Mouse (Mus musculus): ENCODE data around the gene Rab7b. TPM values are rescaled to one million over a fixed set of nuclear protein-coding genes. Genes with fewer than 3 reads are reported as not detected.
A peak's percentile ranks its signal among the peaks of the same experiment; 100 is the strongest.

Rab7b gene
- total and polyA plus RNA-seq, 3 experiments = 0.19 TPM; not detected in 2

DNA sequence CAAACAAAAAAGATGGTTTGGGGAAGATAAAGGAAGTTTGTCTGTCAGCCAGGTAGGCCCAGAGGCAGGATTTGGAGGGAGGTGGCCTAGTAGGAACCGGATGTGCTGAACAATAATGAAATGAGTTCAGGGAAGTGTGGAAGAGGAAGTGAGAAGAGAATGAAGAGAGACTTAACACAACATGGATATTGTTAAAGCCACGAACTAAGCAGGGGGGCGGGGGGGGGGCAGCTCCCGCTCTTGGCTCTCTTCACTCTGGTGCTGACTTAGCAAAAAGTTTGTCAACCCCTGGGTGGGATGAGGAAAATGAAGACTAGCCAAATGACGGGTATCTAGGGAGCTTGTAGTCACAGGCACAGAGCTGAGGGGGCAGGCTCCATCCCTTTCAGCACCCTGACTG is 12.0 kb downstream of the Rab7b start:
- TF ChIP-seq JUN (IDR thresholded peaks at IDR 0.05; ENCODE audit: insufficient read depth, low read depth, low read length) = peak; percentile 61; the same call in 1 of the 2 replicates
- no peak for TF ChIP-seq POLR2AphosphoS2 (IDR thresholded peaks at IDR 0.05; ENCODE audit: low read depth, low read length)
- no peak for TF ChIP-seq GABPA (IDR thresholded peaks at IDR 0.05; ENCODE audit: insufficient replicate concordance, low read depth, low read length)
- TF ChIP-seq RCOR1 (conservative IDR thresholded peaks at IDR 0.05; ENCODE audit: low read depth, low read length) = peak; percentile 80
- TF ChIP-seq HCFC1 (IDR thresholded peaks at IDR 0.05; ENCODE audit: low read depth, low read length) = no peak
- TF ChIP-seq TBP (conservative IDR thresholded peaks at IDR 0.05; ENCODE audit: low read depth, low read length) = no peak
- TF ChIP-seq POLR2A (IDR thresholded peaks at IDR 0.05; ENCODE audit: low read depth, low read length) = no peak
- peak; percentile 97 for TF ChIP-seq EP300 (IDR thresholded peaks at IDR 0.05; ENCODE audit: low read length)
- no peak for TF ChIP-seq ZC3H11A (IDR thresholded peaks at IDR 0.05; ENCODE audit: low read depth, low read length)
- TF ChIP-seq ELF1 (IDR thresholded peaks at IDR 0.05; ENCODE audit: low read depth, low read length) = 0 out of 2 replicates have a peak, but pooled peaks have one; percentile 38
- TF ChIP-seq E2F4 (IDR thresholded peaks at IDR 0.05; ENCODE audit: insufficient replicate concordance, low read depth, low read length) = no peak
- TF ChIP-seq UBTF (IDR thresholded peaks at IDR 0.05; ENCODE audit: low read depth, low read length) = no peak
- TF ChIP-seq NRF1 (IDR thresholded peaks at IDR 0.05; ENCODE audit: low read depth, low read length) = no peak
- no peak for TF ChIP-seq ZMIZ1 (IDR thresholded peaks at IDR 0.05; ENCODE audit: low read depth, low read length)
- no peak for TF ChIP-seq PAX5 (IDR thresholded peaks at IDR 0.05; ENCODE audit: low read length)
- TF ChIP-seq SIN3A (IDR thresholded peaks at IDR 0.05; ENCODE audit: low read length) = no peak
- TF ChIP-seq MAFK (IDR thresholded peaks at IDR 0.05; ENCODE audit: insufficient replicate concordance, low read length) = peak; percentile 98
- TF ChIP-seq CTCF (conservative IDR thresholded peaks at IDR 0.05 in 1 of 2, IDR thresholded peaks at IDR 0.05 in 1 of 2; ENCODE audit: low read depth in 2 of 2, low read length in 2 of 2) = no peak
- peak; percentile 61; the same call in 1 of the 2 replicates for TF ChIP-seq TCF12 (IDR thresholded peaks at IDR 0.05; ENCODE audit: low read depth, low read length)
- peak; percentile 98 for TF ChIP-seq IRF4 (IDR thresholded peaks at IDR 0.05; ENCODE audit: low read depth, low read length)
- TF ChIP-seq CHD1 (IDR thresholded peaks at IDR 0.05; ENCODE audit: low read depth, low read length) = no peak
- no peak for TF ChIP-seq ZNF384 (IDR thresholded peaks at IDR 0.05; ENCODE audit: low read depth, low read length)
- TF ChIP-seq KAT2A (IDR thresholded peaks at IDR 0.05; ENCODE audit: insufficient replicate concordance, low read length) = no peak
- no peak for TF ChIP-seq NELFE (IDR thresholded peaks at IDR 0.05; ENCODE audit: low read depth, low read length)
- peak; percentile 57; the same call in 1 of the 2 replicates for TF ChIP-seq BHLHE40 (IDR thresholded peaks at IDR 0.05; ENCODE audit: low read depth, low read length)
- no peak for TF ChIP-seq USF2 (conservative IDR thresholded peaks at IDR 0.05; ENCODE audit: low read depth, low read length)
- no peak for TF ChIP-seq MXI1 (IDR thresholded peaks at IDR 0.05; ENCODE audit: low read depth, low read length)
- no peak for TF ChIP-seq MAX (IDR thresholded peaks at IDR 0.05; ENCODE audit: low read length)
- no peak for TF ChIP-seq SMC3 (IDR thresholded peaks at IDR 0.05; ENCODE audit: low read depth, low read length)
- TF ChIP-seq JUND (conservative IDR thresholded peaks at IDR 0.05; ENCODE audit: low read depth, low read length) = peak; percentile 80
- peak; percentile 67 for TF ChIP-seq ETS1 (conservative IDR thresholded peaks at IDR 0.05; ENCODE audit: low read depth, low read length)
- peak; percentile 75 for TF ChIP-seq CHD2 (IDR thresholded peaks at IDR 0.05; ENCODE audit: low read length)
- peak; percentile 57; the same call in 1 of the 2 replicates for TF ChIP-seq MEF2A (IDR thresholded peaks at IDR 0.05; ENCODE audit: borderline replicate concordance, low read depth, low read length)
- TF ChIP-seq MYC (IDR thresholded peaks at IDR 0.05; ENCODE audit: low read depth, low read length) = no peak; the same call in 1 of the 2 replicates
- no peak for TF ChIP-seq RAD21 (IDR thresholded peaks at IDR 0.05; ENCODE audit: low read depth, low read length)
- TF ChIP-seq ZKSCAN1 (IDR thresholded peaks at IDR 0.05; ENCODE audit: borderline replicate concordance, low read depth, low read length) = no peak
- TF ChIP-seq MAZ (IDR thresholded peaks at IDR 0.05; ENCODE audit: low read depth, low read length) = peak; percentile 82; the same call in 1 of the 2 replicates
- TF ChIP-seq USF1 (IDR thresholded peaks at IDR 0.05; ENCODE audit: low read depth, low read length) = no peak
- H3K4me1 ChIP-seq (ENCODE audit: control insufficient read depth in 1 of 2, insufficient read depth in 2 of 2) = peaks cover 28 to 78% of the 10 kb centered on the region in 2 experiments
- H3K4me2 ChIP-seq (ENCODE audit: insufficient read depth, low read depth, poor library complexity, severe bottlenecking) = no peak overlapping the region
- no peak overlapping the region for H3K27ac ChIP-seq (ENCODE audit: insufficient read depth, low read depth)
- dilution Hi-C loops (cut with MboI; ENCODE audit: extremely low pct_ligation_motif_present, extremely low pct_unique_long_range_greater_than_20kb, low sequenced_read_pairs) = no loop called here
- no peak overlapping the region for H3K4me3 ChIP-seq (replicated peaks in 1 of 3; ENCODE audit: low read depth in 2 of 3, low read length in 2 of 3, poor library complexity in 1 of 3)
- no peaks in the 10 kb centered on the region for H3K9me3 ChIP-seq (replicated peaks; ENCODE audit: low read length)
- DNase-seq (ENCODE audit: extremely low read depth) = peak; percentile 79
- H3K27me3 ChIP-seq (replicated peaks) = no peaks in the 10 kb centered on the region
- no peaks in the 10 kb centered on the region for H3K79me2 ChIP-seq (replicated peaks; ENCODE audit: control insufficient read depth, extremely low read depth, insufficient read depth, poor library complexity, severe bottlenecking)
- in situ Hi-C loops (cut with MboI; ENCODE audit: low pct_ligation_motif_present, low pct_unique_long_range_greater_than_20kb, low sequenced_read_pairs) = loop anchor here (25.0 kb wide), 1 partner anchor 137 kb away; the partner anchor contains the start of gene Slc41a1
- no peaks in the 10 kb centered on the region for H3K36me3 ChIP-seq (replicated peaks in 1 of 2; ENCODE audit: control insufficient read depth in 1 of 2, insufficient read depth in 1 of 2, low read length in 1 of 2)
- no peak overlapping the region for H3K9ac ChIP-seq (ENCODE audit: insufficient read depth, low read depth)
